Mouse (Mus musculus) bone marrow macrophage, adult 2 months (primary cell): ENCODE data around the gene Itpk1. TPM values are rescaled to one million over a fixed set of nuclear protein-coding genes. Genes with fewer than 3 reads are reported as not detected.

Experiments used
- H3K27ac ChIP-seq: 2 replicates; pipeline ENCODE4 v1.5.1; 2012; ENCODE audit warnings: low read depth, low read length; ENCODE audit not compliant: insufficient read depth
- H3K4me1 ChIP-seq: 2 replicates; pipeline ENCODE4 v1.6.1; 2012; ENCODE audit warnings: low read length; ENCODE audit not compliant: control insufficient read depth, insufficient read depth
- H3K4me3 ChIP-seq: 2 replicates; pipeline ENCODE4 v1.5.1; 2012; ENCODE audit warnings: mild to moderate bottlenecking, low read length, moderate library complexity; ENCODE audit not compliant: insufficient read depth
- CTCF ChIP-seq: IDR thresholded peaks from 2 replicates; pipeline ENCODE4 v1.5.1; 2012; ENCODE audit warnings: low read depth, mild to moderate bottlenecking, low read length, moderate library complexity
- POLR2A ChIP-seq: IDR thresholded peaks from 2 replicates; pipeline ENCODE4 v1.6.1; 2012; ENCODE audit warnings: mild to moderate bottlenecking, low read depth, low read length, borderline replicate concordance
- polyA plus RNA-seq: library from polyadenylated mRNA; stranded (reverse); fragments of >200 nt; gene quantifications from 2 replicates; pipeline ENCODE4 v1.2.4, GENCODE M21; 2012; ENCODE audit not compliant: missing spikeins, insufficient read depth, insufficient read length

Itpk1 gene
- polyA plus RNA-seq, 1 experiment = 23.5 TPM

DNA sequence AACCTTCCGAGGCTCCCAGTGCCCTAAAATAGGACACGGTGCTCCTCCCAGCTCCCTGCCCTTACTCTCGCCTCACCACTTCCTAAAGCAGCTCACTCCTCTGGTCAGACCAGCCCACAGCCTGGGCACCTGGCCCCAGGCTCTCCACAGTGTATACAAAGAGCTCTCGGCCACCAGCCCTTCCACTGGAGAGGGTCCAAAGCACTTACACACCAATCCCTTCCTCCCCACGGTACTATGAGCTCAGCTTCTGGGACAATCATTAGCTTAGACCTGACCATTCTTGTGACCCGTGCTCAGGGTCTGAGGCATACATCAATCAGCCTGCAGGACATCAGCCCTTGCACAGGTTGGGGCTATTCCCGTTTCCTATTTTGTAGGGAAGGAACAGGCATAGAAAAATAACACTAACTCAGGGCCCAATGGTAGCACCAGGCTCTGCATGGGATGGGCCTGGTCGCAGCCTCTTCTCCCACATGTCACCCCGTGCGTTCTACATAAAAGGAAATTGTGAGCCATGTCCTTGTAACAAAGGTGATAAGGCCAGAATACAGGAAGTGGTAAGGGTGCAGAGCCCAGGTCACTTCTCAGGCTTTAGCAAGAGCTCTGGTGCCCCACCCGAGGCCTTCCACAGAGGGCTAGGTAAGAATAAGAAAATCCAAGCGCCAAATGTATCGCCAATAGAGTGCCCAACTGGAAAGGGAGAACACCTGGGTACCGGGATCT is 56.7 kb downstream of the Itpk1 start:
- Histone ChIP-seq H3K4me1 (peaks cover 57% of the 10 kb centered on the region), H3K27ac (peak overlapping the region; percentile 98), H3K4me3 (no peak overlapping the region)
- TF ChIP-seq CTCF = no peak
- no peak for TF ChIP-seq POLR2A

DNA sequence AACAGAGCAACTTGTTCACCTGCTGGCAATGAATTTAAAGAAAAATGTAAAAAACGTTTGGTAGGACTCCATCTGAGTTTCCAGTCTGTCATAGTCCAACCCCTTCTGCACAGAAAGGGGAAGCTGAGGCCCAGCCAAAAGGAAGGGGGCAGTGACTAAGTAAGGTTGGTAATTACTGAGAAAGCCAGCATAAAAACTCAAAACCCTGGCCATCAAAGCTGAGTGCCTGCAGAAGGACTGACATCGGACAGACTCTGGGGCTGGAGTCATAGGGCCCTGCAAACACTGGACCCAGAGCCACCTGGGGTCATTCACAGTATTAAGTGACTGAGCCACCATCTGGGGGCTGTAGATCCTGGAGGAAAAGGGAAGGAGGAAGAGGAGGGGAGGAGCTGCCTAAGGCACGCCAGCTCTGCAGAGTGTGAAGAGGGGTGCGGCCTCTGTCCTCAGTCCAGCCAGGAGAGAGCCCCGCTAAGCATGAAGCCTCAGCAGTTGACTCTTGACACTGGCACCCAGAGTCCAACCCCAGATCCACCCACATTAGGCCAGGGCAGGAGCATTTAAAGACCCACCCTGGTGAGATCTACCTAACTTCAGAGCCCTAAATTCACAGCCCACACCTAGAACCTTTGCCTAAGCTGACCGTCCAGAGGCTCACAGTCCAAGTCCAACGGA is 58.0 kb downstream of the Itpk1 start:
- Histone ChIP-seq H3K4me3 (peak overlapping the region; percentile 17), H3K4me1 (peaks cover 51% of the 10 kb centered on the region), H3K27ac (peak overlapping the region; percentile 98)
- TF ChIP-seq CTCF = 0 out of 2 replicates have a peak, but pooled peaks have one; percentile 21
- TF ChIP-seq POLR2A = no peak

DNA sequence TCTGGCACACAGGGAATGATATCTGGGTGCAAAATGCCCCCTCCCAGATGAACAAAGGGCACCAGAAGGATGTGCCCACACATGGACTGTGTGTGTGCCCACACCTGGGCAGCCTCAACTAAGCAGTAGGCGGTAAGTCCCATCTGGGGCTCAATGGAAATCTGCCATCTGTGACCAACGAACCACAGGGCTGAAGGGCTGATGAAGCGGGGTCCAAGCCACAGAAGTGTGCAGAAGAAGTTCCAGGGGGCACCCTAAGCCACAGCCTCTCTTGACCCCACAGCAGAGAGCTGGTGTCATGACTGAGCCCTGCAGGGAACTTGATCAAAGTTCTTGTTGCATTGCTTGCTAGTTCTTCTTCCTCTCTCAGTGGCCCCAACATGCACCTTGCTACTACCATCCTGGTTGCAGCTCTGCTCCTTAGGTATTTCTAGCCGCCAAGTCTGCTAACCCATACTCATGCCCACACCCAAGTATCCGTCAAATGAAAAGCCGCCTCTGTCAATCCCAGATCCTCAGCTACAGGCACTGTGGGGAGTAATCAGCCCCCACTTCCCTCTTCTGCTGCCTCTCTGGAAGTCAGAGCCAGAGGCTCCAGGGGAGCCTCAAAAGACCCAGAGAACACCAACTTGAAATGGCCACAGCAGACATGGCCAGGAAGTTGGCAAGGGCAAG is 58.7 kb downstream of the Itpk1 start:
- Histone ChIP-seq H3K27ac (peak overlapping the region; percentile 98), H3K4me1 (peaks cover 51% of the 10 kb centered on the region), H3K4me3 (peak overlapping the region; percentile 17; the same call in 1 of the 2 replicates)
- TF ChIP-seq POLR2A (no peak; the same call in 1 of the 2 replicates), CTCF (no peak)

DNA sequence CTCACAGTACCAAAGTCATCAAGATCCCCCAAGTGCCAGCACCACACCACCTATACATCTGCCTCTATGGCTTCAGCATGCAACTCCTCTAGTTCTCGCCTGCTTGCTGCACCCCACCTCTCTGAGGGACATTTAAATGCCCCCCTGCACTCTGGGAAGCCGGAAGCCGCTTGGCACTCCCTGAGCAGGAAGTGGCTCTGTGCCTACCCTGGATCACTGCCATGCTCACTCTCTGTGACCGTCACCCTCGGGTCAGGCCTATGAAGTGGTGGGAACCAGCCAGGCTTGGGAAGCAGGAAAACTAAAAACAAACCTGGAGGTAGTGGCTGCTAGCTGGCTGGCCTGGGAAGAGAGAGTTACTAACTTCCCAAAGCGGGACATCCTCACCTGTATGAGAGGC is 61.4 kb downstream of the Itpk1 start:
- H3K4me1 ChIP-seq = peaks cover 46% of the 10 kb centered on the region
- TF ChIP-seq POLR2A (no peak), CTCF (no peak)
- no peak overlapping the region for H3K27ac ChIP-seq
- H3K4me3 ChIP-seq = no peak overlapping the region

- Histone ChIP-seq H3K4me3 (no peak overlapping the region), H3K4me1 (peaks cover 26% of the 10 kb centered on the region), H3K27ac (no peak overlapping the region)
- TF ChIP-seq CTCF (no peak), POLR2A (no peak)
Observed at GRCm38 (mm10) chr12:102640436-102641163, 64.1 kb downstream of the Itpk1 start.

GRCm38 (mm10) chr12:102638878-102639277 is 65.9 kb downstream of the Itpk1 start:
- peaks cover 10% of the 10 kb centered on the region for H3K4me1 ChIP-seq
- H3K27ac ChIP-seq = no peak overlapping the region
- TF ChIP-seq CTCF (no peak), POLR2A (no peak)
- H3K4me3 ChIP-seq = no peak overlapping the region

- Histone ChIP-seq H3K4me1 (no peaks in the 10 kb centered on the region), H3K27ac (no peak overlapping the region), H3K4me3 (no peak overlapping the region)
- TF ChIP-seq POLR2A (no peak), CTCF (no peak)
Observed at GRCm38 (mm10) chr12:102637235-102637634, 67.5 kb downstream of the Itpk1 start.

DNA sequence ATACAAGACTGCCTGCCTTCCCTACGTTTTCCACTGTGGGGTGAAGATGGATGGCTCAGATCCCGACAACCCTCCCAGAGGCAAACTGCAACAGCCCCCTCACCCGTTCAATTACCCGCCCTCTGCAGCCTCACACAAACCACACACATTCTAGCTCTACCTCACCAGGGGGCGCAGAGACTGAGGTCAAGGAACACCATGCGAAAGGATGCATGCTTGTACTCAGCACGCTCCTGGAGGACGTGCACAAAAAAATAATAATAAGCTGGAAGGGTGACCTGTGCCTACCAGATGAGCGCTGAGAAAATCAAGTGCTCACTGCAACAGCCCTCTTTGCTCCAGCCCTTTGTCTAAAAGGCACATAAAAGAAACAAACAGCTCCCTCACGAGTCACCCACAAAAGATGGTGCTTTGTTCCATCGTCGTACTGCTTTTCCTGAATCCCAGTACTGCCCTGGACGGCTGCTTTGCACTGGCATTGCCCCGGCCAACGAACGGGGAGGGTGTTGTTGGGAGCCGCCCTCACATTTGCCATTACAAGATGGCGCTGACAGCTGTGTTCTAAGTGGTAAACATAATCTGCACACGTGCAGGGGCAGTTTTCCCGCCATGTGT is 70.2 kb downstream of the Itpk1 start:
- TF ChIP-seq CTCF = no peak
- TF ChIP-seq POLR2A = no peak
- Histone ChIP-seq H3K4me1 (no peaks in the 10 kb centered on the region), H3K4me3 (no peak overlapping the region), H3K27ac (no peak overlapping the region)

- Histone ChIP-seq H3K27ac (no peak overlapping the region), H3K4me3 (no peak overlapping the region), H3K4me1 (no peaks in the 10 kb centered on the region)
- TF ChIP-seq CTCF (no peak), POLR2A (no peak)
Observed at GRCm38 (mm10) chr12:102633083-102633501, 71.6 kb downstream of the Itpk1 start.
